Mouse (Mus musculus) forebrain, postnatal 0 days (tissue): ENCODE measurements around the gene Mmp2. TPM values are rescaled to one million over a fixed set of nuclear protein-coding genes. Genes with fewer than 3 reads are reported as not detected.
A peak's percentile ranks its signal among the peaks of the same experiment; 100 is the strongest.
"Not testable (repeated sequence)": the region's sequence is repeated elsewhere in the genome, so short reads cannot be mapped to it uniquely, and the experiment has no call there.

Experiments
- ATAC-seq: fragments of 200-750 bp; cut with Nextera tagmentation; 2 replicates; pipeline ENCODE4 v1.8.0; 2017; ENCODE audit warnings: mild to moderate bottlenecking, moderate library complexity
- DNase-seq: peaks from one replicate; pipeline ENCODE4 v3.0.0-alpha.2; 2015
- H3K27ac ChIP-seq: fragments of 300-500 bp; sonication (generic); 2 replicates; pipeline ENCODE4 v1.5.1; 2014; ENCODE audit warnings: low read depth, mild to moderate bottlenecking, antibody characterized with exemption, low read length, moderate library complexity, mixed read lengths
- H3K27me3 ChIP-seq: fragments of 300-500 bp; sonication (generic); 2 replicates; pipeline ENCODE4 v1.6.1; 2014; ENCODE audit warnings: mild to moderate bottlenecking, low read length, mixed read lengths; ENCODE audit not compliant: insufficient read depth
- H3K36me3 ChIP-seq: fragments of 300-500 bp; sonication (generic); 2 replicates; pipeline ENCODE4 v1.6.1; 2014; ENCODE audit warnings: mild to moderate bottlenecking, moderate library complexity; ENCODE audit not compliant: insufficient read depth
- H3K4me1 ChIP-seq: fragments of 300-500 bp; sonication (generic); 2 replicates; pipeline ENCODE4 v1.6.1; 2014; ENCODE audit warnings: antibody characterized with exemption; ENCODE audit not compliant: insufficient read depth
- H3K4me2 ChIP-seq: fragments of 300-500 bp; sonication (generic); 2 replicates; pipeline ENCODE4 v1.6.1; 2014; ENCODE audit warnings: low read depth, mild to moderate bottlenecking, moderate library complexity
- H3K4me3 ChIP-seq: fragments of 300-500 bp; sonication (generic); 2 replicates; pipeline ENCODE4 v1.5.1; 2014; ENCODE audit warnings: low read depth, low read length, mixed read lengths
- H3K9ac ChIP-seq: fragments of 300-500 bp; sonication (generic); 2 replicates; pipeline ENCODE4 v1.6.1; 2014; ENCODE audit warnings: mild to moderate bottlenecking
- H3K9me3 ChIP-seq: fragments of 300-500 bp; sonication (generic); 2 replicates; pipeline ENCODE4 v1.6.1; 2016; ENCODE audit warnings: low read length
- CTCF ChIP-seq: sonication (generic); IDR thresholded peaks from 2 replicates; pipeline ENCODE4 v1.5.1; 2016; ENCODE audit warnings: antibody characterized with exemption, control low read depth, low read depth
- WGBS: fragments of 180-500 bp; shearing (Covaris S2); extraction: QIAGEN DNeasy Blood & Tissue Kit; methylation state at CpG from one replicate; pipeline ENCODE4 v1.1.7; 2014; 5-methylcytosine and 5-hydroxymethylcytosine counted together
- polyA plus RNA-seq: library from polyadenylated mRNA; unstranded; fragments of >200 nt; fragmentation: Nextera tagmentation; extraction: Ambion mirVana; gene quantifications from 2 replicates; pipeline ENCODE4 v1.2.1, GENCODE M21; 2015
- total RNA-seq: library from RNA; depleted of rRNA; stranded (reverse); fragments of >200 nt; gene quantifications from 2 replicates; pipeline ENCODE4 v1.2.3, GENCODE M21; 2014; rRNA removed

Mmp2 gene
- total RNA-seq (11.3 and 19.5 TPM in 2 replicates), polyA plus RNA-seq (12.0 and 14.2 TPM in 2 replicates)

DNA sequence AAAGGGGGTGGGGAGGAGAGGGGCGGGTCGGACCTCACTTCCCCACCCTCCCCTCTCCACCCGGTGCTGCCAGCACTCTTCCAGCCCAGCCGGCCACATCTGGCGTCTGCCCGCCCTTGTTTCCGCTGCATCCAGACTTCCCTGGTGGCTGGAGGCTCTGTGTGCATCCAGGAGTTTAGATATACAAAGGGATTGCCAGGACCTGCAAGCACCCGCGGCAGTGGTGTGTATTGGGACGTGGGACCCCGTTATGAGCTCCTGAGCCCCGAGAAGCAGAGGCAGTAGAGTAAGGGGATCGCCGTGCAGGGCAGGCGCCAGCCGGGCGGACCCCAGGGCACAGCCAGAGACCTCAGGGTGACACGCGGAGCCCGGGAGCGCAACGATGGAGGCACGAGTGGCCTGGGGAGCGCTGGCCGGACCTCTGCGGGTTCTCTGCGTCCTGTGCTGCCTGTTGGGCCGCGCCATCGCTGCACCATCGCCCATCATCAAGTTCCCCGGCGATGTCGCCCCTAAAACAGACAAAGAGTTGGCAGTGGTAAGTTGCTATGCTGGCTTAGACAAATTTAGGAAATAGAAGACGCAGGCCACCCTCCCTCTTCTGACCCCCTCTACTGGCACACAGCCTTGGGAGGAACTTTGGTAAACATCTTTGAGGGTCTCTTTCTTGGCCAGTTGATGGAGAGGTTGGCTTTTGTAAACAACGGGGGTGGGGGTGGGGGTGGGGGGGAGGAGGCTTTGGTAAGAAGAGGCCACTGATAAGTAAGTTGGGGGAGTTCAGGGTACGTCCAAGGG, at the start of gene Mmp2:
Mmp2 (plus strand) TSS at position 49 of the 792 bp plus-strand sequence.
- WGBS = 3% methylated on average over 37 of the region's 37 CpGs
- DNase-seq (peak; percentile 6), ATAC-seq (peak; percentile 53)
- Histone ChIP-seq H3K9me3 (no peaks in the 10 kb centered on the region), H3K4me1 (peaks cover 4% of the 10 kb centered on the region; the same call in 1 of the 2 replicates), H3K4me2 (peak within 1 kb of the TSS; percentile 67), H3K27me3 (peaks cover 7% of the 10 kb centered on the region; the same call in 1 of the 2 replicates), H3K4me3 (peak within 1 kb of the TSS; percentile 35), H3K9ac (peak within 1 kb of the TSS; percentile 52), H3K36me3 (no peaks in the 10 kb centered on the region), H3K27ac (no peak within 1 kb of the TSS)
- TF ChIP-seq CTCF = no peak

DNA sequence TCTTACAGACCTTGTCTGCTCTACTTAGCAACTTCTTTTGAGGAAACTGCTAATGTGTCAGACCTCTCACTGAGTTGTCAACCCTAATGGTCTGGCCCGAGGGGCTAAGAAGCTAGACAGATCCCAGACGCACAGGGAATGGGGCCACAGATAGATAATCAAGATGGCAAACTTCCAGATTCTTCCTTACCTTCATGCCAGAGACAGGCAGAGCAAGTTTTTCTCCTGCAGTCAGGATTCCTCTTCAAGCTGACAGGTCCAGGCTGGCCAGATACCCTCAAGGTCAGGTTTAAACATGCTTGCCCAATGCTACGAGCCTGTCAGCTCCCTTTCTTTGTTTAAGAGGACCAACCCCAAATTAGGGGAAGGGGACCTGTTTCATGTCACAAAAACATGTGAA, 46.1 kb upstream of the Mmp2 start:
- H3K4me2 ChIP-seq = no peak overlapping the region
- TF ChIP-seq CTCF = no peak
- WGBS = 64% methylated on average over 3 of the region's 3 CpGs
- no peak overlapping the region for H3K9ac ChIP-seq
- ATAC-seq (no peak), DNase-seq (no peak)
- no peaks in the 10 kb centered on the region for H3K36me3 ChIP-seq
- H3K4me1 ChIP-seq = no peaks in the 10 kb centered on the region
- no peak overlapping the region for H3K4me3 ChIP-seq
- H3K27ac ChIP-seq = no peak overlapping the region
- H3K27me3 ChIP-seq = no peaks in the 10 kb centered on the region
- H3K9me3 ChIP-seq = no peaks in the 10 kb centered on the region

DNA sequence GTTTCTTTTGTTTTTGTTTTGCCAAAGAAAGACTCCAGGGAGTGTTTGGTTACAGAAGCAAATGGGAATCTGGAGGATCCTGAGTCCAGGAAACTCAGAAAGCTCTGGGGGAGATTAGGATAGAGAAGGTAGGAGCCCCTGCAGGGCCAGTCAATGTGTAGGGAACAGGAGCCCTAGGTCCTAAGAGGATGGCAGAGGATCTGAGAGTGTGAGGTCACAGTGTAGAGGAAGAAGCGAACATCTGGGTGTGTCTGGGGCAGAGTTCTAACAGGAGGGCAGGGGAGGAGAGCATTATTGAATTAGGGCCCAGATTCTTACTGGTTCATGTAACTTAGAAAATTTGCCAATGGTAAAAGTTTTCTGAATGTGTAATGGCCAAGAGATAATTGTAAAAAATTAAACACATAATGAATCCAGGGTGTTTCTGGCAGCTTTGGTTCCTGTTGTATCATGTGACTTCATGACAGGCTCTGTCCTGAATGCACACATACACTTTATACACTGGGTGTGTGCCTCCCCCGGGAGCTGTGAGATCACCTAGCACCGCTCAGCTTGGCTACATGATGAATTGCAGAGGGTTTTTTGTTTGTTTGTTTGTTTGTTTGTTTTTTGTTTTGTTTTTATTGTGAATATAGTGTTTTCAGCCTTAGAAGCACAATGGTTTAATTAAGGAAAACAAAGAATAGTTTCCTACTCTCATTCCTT, 43.0 kb upstream of the Mmp2 start:
- Histone ChIP-seq H3K36me3 (no peaks in the 10 kb centered on the region), H3K27me3 (no peaks in the 10 kb centered on the region), H3K9me3 (no peaks in the 10 kb centered on the region), H3K4me2 (no peak overlapping the region), H3K27ac (no peak overlapping the region), H3K9ac (no peak overlapping the region), H3K4me1 (no peaks in the 10 kb centered on the region), H3K4me3 (no peak overlapping the region)
- no peak for ATAC-seq
- DNase-seq = no peak
- no peak for TF ChIP-seq CTCF
- 58% methylated on average over 3 of the region's 3 CpGs for WGBS

DNA sequence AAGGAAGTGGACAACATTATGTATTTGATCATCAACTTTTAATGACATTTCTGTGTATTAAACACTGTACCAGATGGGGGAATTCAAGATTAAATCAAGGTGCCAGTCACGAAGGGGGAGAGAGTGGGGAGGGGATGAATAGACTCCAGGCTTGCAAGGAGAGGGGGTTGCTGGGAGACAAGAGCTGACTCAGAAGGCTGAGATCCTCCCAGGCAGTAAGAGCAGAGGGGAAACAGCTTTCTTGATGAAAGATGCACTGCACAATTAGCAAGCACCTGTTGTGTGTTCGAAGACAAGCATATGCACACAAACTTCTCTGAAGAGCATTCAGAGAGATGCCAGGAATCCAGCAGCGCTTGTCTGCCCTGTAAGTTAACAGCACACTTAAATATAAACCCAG, 36.3 kb upstream of the Mmp2 start:
- no peaks in the 10 kb centered on the region for H3K27me3 ChIP-seq

DNA sequence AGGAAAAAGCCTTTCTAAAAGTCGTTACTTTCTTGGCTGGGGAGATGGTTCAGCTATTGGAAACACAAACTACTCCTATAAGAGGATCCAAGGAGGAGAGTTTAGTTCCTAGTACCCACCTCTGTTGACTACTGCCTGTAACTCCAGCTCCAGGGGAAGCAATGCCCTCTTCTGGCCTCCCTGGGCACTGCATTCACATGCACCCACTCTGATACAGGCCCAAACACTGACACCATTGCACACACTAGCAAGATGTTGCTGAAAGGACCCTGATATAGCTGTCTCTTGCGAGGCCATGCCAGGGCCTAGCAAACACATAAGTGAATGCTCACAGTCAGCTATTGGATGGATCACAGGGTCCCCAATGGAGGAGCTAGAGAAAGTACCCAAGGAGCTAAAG, 35.1 kb upstream of the Mmp2 start:
- H3K4me1 ChIP-seq, H3K27me3 ChIP-seq, H3K36me3 ChIP-seq, H3K4me3 ChIP-seq, DNase-seq, H3K4me2 ChIP-seq, H3K9me3 ChIP-seq, H3K27ac ChIP-seq, ATAC-seq, H3K9ac ChIP-seq: not testable (repeated sequence)
- TF ChIP-seq CTCF = 0 out of 2 replicates have a peak, but pooled peaks have one; percentile 6
- 82% methylated on average over 2 of the region's 2 CpGs for WGBS

More for the DNA sequence above, 36.3 kb upstream of the Mmp2 start:
- Histone ChIP-seq H3K9ac (no peak overlapping the region), H3K4me1 (no peaks in the 10 kb centered on the region), H3K36me3 (no peaks in the 10 kb centered on the region), H3K27ac (no peak overlapping the region), H3K4me3 (no peak overlapping the region), H3K4me2 (no peak overlapping the region), H3K9me3 (no peaks in the 10 kb centered on the region)
- DNase-seq = peak; percentile 22
- peak; percentile 53; the same call in 1 of the 2 replicates for ATAC-seq
- WGBS = 59% methylated on average over 3 of the region's 3 CpGs
- no peak for TF ChIP-seq CTCF

DNA sequence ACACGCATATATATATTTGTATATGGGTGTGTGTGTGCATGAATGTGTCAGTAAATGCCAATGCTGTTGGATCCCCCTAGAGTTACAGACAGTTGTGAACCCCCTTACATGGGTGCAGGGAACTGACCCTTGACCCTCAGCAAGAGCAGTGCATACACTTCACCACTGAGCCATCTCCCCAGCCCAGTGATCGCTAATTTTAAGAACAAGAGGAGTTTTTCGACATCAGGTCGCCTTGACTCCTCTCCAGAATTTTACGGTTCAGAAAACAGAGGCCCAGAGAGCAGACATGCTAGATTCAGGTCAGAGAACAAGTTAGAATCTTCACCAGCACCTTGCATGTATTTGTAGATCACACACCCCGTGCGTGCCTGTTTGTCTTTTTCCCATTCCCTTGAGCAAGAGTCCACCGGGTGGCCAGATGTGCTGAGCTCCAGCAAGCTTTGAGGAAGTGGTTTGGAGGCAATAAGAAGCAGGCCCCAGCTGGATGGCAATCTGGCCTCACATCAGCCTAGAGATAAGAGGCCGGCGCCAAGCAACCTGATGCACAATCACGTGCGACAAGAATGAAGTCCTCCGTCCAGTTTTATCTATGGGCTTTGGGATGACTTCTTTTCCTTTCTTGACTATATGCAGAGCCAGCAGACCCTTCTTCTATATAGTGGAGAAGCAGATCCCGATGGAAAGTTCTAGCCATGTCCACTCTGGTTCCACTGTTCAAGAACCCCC, 33.1 kb upstream of the Mmp2 start:
- H3K36me3 ChIP-seq = no peaks in the 10 kb centered on the region
- 84% methylated on average over 14 of the region's 14 CpGs for WGBS
- ATAC-seq (no peak), DNase-seq (no peak)
- no peak for TF ChIP-seq CTCF
- H3K4me1 ChIP-seq = no peaks in the 10 kb centered on the region
- H3K9me3 ChIP-seq = no peaks in the 10 kb centered on the region
- no peaks in the 10 kb centered on the region for H3K27me3 ChIP-seq
- no peak overlapping the region for H3K4me3 ChIP-seq
- no peak overlapping the region for H3K4me2 ChIP-seq
- no peak overlapping the region for H3K27ac ChIP-seq
- H3K9ac ChIP-seq = no peak overlapping the region
